Mouse (Mus musculus): ENCODE results near the gene Tmem92.
"Not testable (repeated sequence)": the region's sequence is repeated elsewhere in the genome, so short reads cannot be mapped to it uniquely, and the experiment has no call there.

The Tmem92 gene

DNA sequence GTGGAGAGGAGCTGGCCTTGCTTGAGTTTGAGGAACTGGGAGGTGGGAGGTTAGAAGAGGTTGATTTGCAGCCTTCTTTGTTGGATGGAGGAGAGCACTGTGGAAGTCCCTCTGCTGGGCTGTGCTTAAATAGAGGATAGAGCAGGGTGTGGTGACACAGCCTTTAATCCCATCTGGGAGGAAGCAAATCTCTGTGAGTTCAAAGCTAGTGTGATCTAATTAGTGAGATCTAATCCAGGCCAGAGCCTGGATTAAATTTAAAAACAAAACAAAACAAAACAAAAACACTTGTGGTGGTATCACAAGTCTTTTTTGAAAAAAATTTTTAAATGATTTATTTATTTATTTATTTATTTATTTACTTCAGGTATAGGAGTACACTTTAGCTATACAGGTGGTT, at the start of gene Tmem92:
Tmem92 (minus strand) TSS at position 101 of the 400 bp plus-strand sequence.
- no peak for DNase-seq

DNA sequence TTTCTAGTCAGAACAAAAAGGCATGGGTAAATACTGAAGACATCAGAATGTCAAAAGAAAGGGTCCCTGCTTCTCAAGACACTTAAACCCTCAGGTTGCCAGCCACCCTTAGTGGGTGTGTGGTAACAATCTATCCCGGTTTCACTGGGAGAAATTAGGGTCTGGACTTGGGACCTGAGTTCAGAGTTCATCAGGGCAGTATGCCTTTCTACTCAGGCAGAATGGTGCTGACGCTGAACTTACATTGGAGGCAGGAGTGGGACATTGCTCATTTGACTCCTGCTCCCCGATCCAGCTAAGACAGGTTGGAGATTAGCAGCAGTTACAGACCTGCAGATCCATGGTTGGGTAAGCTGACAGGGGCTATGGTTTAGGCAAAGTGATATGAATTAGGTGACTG, 46.5 kb upstream of the Tmem92 start:
- DNase-seq = no peak

- DNase-seq = not testable (repeated sequence)
Observed at GRCm38 (mm10) chr11:94819427-94819826, 36.9 kb upstream of the Tmem92 start.

GRCm38 (mm10) chr11:94818946-94819345, 36.4 kb upstream of the Tmem92 start:
- DNase-seq = not testable (repeated sequence)

DNA sequence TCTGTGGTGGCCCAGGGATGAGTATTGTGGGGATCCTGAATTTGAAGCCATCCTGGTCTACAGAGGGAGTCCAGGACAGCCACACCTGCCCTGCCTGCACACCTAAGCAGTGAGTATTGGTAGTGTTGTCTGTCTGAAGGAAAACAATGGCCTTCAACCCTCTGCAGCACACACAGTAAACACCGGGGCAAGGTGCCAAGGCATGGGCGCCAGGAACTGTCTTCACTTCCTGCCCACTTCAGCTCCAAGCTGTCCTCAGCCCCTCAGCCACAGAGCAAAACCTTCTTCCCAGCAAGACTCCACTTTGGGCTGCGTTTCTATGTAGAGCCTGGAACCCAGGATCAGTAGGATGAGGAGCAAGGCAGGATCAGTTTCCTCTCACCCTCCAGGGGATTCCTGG, 29.0 kb upstream of the Tmem92 start:
- not testable (repeated sequence) for DNase-seq

GRCm38 (mm10) chr11:94791700-94792099, 9.2 kb upstream of the Tmem92 start:
- DNase-seq = no peak

DNA sequence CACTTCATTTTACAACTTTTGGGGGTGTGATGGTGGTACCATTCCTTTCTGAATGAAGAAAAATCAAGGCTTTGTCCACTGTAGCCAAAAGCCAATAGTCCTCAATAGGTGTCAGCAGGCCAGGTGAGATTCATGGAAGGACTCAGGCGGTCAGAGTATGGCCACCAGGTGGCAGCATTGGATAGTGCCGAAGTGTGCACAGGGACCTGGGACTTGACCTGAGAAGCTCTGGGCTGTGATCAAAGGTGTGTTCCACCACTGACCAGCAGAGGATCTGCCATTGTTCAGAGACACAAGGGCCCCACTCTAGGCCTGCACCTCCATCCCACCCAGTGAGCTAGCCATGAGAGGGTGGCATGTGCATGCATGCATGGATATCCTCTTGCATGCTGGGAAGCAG, 2.7 kb upstream of the Tmem92 start:
- DNase-seq = peak; percentile 50

DNA sequence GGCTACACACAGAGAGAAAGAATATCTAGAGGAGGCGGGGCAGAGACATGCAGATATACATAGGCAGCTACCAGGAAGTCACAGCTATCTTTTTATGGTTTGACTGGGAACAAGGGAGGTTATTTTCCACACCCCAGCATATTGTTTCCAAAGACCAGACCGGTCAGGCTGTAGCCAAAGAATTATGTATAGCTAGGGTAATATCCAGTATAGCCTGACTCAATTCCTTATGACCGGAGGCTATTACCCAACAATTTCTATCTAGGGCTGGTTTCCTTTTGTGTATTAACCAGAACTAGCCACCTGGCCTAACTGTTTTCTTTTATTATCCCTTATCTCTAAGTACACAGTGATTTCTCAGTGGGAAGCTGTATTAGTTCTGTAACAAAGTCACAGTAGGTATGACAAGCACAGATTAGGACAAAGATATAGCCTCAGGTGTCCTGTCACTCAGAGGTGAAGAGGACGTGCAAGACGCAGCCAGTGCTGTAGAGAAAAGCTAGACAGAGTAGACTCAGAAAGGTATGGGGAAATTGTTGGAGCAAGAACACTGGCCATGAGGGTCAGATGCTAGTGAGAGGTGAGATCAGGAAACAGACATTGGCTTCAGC, 7.5 kb downstream of the Tmem92 start:
- DNase-seq = no peak

DNA sequence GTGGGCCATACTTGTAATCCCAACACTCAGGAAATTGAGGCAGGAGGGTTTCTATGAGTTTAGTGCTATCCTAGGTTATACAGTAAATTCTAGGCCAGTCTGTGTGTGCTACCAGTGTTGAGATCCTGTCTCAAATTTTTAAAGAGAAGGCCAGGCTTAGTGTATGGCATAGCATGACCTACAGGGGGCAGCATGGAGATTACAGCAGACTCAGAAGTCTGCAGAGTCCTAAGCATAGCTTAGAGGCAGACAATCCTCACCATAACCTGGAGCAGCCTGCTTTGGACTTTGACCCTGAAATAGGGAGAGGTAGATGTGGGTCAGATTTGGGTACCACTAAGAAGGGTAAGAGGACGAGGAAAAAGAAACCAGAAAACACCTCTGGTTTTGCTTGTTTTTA, 8.7 kb downstream of the Tmem92 start:
- no peak for DNase-seq

GRCm38 (mm10) chr11:94772363-94773055, 10.0 kb downstream of the Tmem92 start:
- no peak for DNase-seq

DNA sequence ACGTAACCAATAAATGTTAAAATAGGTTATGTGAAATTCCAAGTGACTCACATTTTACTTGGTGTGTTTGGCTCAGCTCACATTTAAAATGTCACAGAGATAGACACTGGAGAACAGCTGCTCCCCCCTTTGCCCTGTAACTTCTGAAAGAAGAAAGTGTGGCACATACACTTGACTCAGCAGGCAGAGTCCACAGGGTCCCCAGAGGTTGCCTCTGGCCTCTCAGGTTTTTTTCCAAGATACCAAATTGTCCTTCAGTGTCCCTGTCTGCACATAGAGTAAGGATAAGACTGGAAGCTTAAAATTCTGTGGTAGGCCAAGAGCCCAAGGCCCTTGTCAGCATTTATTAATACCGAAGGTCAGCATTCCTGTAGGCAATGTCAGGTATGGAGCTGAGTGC, 15.3 kb downstream of the Tmem92 start:
- DNase-seq = no peak

- no peak for DNase-seq
Observed at GRCm38 (mm10) chr11:94762775-94763174, 19.7 kb downstream of the Tmem92 start.

DNA sequence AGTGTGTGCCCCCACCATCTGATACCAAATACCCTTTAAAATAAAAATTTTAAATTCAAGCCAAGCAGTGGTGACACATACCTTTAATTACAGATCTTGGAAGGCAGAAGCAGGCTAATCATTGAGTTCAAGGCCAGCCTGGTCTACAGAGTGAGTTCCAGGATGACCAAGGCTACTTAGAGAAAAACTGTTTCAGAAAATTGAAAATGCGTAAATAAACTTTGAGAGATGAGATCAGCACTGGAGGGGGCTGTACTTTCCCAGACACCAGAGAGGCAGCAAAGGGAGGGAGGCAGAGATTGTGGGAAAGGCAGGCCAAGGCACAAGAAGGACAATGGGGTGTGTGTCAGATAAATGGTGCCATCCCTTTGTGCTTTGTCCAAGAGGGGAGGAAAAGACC, 20.2 kb downstream of the Tmem92 start:
- no peak for DNase-seq

DNA sequence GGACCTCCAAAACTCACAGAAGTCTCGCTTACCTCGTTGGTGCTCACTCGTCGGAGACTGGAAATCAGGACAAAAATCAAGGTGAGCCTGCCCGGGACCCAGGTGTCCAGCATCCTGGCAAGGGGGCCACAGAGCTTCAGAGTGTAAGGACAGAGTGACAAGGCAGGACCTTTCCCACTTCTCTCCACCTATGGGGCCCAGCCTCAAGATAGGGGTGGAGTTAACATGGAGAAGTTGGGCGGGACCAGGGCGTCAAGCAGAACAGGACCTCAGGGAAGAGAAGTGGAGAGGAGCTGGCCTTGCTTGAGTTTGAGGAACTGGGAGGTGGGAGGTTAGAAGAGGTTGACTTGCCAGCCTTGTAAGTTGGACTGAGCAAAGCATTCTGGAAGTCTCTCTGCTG, 21.7 kb downstream of the Tmem92 start:
- DNase-seq = no peak

DNA sequence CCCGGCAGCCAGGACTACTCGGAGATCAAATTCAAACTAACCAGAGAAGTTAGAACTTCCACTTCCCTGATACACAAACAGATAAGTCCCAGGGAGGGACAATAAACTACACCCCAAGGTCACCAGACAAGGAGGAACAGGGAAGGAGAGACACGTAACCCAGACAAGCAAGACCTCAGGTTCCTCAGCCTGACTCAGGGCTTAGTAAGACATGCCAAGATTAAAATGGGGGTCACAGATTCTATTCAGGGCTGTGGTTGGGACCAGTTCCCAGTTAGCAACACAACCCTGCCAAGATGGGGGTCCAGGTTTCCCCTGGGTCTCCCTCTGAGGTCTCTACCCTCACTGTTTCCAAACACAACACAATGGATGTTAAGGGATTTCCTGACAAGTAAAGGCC, 22.1 kb downstream of the Tmem92 start:
- DNase-seq = no peak

DNA sequence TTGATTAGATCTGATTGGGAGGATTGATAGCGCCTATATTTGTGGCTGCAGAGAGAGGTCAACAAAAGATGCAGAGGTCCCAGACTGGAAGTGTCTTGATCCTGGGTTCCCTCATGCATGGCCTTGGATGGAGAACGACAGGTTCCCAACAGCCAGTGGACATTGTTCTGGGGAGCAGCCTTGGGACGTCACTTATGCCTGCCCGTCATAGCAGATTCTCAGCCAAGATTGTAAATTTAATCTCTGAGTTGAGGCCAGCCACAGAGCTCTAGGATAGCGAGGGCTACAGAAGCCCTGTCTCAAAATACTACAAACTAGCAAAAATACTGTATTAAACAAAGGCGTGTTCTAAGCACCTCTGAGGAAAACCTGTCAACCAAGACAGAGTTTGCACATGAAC, 22.6 kb downstream of the Tmem92 start:
- no peak for DNase-seq

- no peak for DNase-seq
Observed at GRCm38 (mm10) chr11:94752946-94753713, 29.4 kb downstream of the Tmem92 start.

GRCm38 (mm10) chr11:94741732-94742272, 40.7 kb downstream of the Tmem92 start, which contains the start of gene Cdc34b:
Gene Cdc34b (plus strand): TSS chr11:94741782.
- DNase-seq = no peak

DNA sequence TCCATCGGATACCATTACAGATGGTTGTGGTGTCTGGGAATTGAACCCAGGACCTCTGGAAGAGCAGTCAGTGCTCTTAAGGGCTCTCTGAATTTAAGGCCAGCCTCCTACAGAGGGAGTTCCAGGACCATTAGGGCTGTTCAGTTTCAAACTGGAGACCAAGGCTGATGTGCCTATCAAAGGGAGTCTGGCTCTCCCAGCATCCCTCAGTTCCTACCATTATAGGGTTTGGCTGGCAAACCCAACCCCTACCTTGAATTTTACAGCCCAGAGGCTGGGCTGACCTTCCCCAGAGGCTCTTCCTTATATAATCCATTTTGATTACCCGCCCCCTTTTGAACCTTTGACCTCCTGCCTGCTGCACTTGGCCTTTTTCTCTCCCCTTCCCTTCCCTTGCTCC, 46.8 kb downstream of the Tmem92 start:
- no peak for DNase-seq

GRCm38 (mm10) chr11:94732773-94733172, 49.7 kb downstream of the Tmem92 start:
- DNase-seq = no peak

GRCm38 (mm10) chr11:94731229-94731628, 51.3 kb downstream of the Tmem92 start:
- DNase-seq = no peak

DNA sequence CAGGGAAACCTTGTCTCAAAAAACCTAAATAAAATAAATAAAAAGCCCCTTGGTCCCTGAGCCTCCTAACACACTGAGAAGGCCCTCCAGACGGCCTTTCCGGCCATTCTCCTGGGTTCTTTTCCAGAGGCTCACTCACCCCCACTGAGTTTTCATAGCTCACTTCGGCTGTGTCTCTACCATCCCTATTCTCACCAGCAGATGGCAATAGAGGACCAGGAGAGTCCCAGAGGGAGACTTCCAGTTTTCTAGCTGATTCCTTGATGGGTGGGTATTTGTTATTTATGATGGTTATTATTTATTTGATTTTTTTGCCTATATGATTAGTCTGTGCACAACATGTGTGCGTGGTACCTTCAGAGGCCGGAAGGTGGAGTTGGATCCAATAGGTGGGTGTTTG, 52.2 kb downstream of the Tmem92 start:
- DNase-seq = peak; percentile 55

GRCm38 (mm10) chr11:94729565-94729964, 52.9 kb downstream of the Tmem92 start:
- DNase-seq = no peak

DNA sequence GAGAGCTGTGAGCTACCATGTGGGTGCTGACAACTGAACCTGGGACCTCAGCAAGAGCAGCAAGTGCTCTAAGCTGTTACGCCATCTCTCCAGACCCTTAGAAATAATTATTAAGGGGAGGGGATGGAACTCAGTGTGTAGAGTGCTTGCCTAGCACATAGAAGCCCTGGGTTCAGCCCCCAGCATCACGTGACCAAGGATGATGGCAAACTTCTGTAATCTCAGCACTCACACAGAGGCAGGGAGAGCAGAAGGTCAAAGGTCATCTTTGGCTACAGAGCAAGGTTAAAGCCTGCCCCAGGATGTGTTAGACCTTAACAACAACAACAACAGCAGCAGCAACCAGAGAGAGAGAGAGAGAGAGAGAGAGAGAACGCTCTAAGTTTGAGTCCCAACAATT, 54.0 kb downstream of the Tmem92 start:
- DNase-seq = no peak
